In the genomic region with DNA sequence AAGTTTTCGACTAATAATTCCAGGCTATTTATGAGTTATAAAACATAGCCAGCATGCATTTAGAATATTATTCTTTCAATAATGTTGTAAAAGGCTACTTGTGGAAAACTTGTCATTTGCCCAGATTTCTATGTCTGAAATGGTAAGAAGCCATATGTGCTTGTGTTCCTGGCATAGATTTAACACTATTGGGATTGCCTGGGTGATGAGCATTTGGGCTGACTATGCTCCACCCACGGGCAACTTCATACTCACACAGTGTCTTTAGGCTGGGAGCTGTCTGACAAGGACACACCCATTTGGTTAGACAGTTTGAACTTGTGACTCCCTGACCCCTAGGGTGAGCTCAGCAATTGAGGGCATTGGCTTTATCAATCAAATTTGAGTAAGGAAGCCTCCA, we compare ENCODE assay signal across 33 mouse cellular contexts. TPM values are rescaled to one million over a fixed set of nuclear protein-coding genes. Genes with fewer than 3 reads are reported as not detected.
DNase-seq lines count a peak whose midpoint lies in the region; ATAC-seq and TF ChIP-seq lines count a peak whose summit lies in the region.
"Had no signal": no experiment of that assay in that cellular context is flagged by ENCODE, and none has a peak within 500 bp of the region (broad histone marks: within the 10 kb centered on the region; RNA-seq: fewer than 3 reads in every experiment).

No protein-coding gene starts in this region.

- no peaks in the 10 kb centered on the region for H3K27me3 ChIP-seq in intestine, embryonic 14.5 days (replicated peaks; ENCODE audit: control insufficient read depth, insufficient read depth, low read length)
- H3K27me3 ChIP-seq in intestine, postnatal 0 days (replicated peaks; ENCODE audit: control insufficient read depth, insufficient read depth, low read length) = no peaks in the 10 kb centered on the region
- no peaks in the 10 kb centered on the region for H3K27me3 ChIP-seq in lung, embryonic 15.5 days
- H3K27me3 ChIP-seq: forebrain, embryonic 15.5 days; intestine, embryonic 15.5 days; liver, embryonic 15.5 days; neural tube, embryonic 12.5 days; Patski had no signal

- no peaks in the 10 kb centered on the region for H3K9me3 ChIP-seq in intestine, embryonic 14.5 days (ENCODE audit: control insufficient read depth, low read length)
- H3K9me3 ChIP-seq in intestine, postnatal 0 days (ENCODE audit: control insufficient read depth) = no peaks in the 10 kb centered on the region
- H3K9me3 ChIP-seq in lung, embryonic 15.5 days = no peaks in the 10 kb centered on the region
- H3K9me3 ChIP-seq: embryonic facial prominence, embryonic 13.5 days; forebrain, embryonic 10.5 days; forebrain, embryonic 15.5 days; intestine, embryonic 15.5 days; limb, embryonic 12.5 days; liver, embryonic 15.5 days; neural tube, embryonic 12.5 days had no signal

- DNase-seq in intestine, embryonic 14.5 days (ENCODE audit: low spot score) = no peak
- no peak for DNase-seq in lung, adult 2 months
- peak; percentile 59 for DNase-seq in brain, adult 2 months (ENCODE audit: low read depth, low spot score)
- no peak for DNase-seq in adrenal gland, postnatal 4 days (ENCODE audit: low spot score in 2 of 2)
- DNase-seq in heart, postnatal 36 days = no peak
- DNase-seq: adrenal gland, postnatal 10 days; cerebellum, adult 11-12 months; cerebellum, postnatal 10 days; gastrocnemius, postnatal 14 days; heart, postnatal 14 days; kidney, adult 9 months; spleen, adult 18-20 months; thymus, postnatal 14 days had no signal

- H3K36me3 ChIP-seq in intestine, embryonic 14.5 days (ENCODE audit: control insufficient read depth, insufficient read depth, low read length) = no peaks in the 10 kb centered on the region; the same call in 1 of the 2 replicates
- H3K36me3 ChIP-seq in intestine, postnatal 0 days (ENCODE audit: control insufficient read depth, insufficient read depth) = no peaks in the 10 kb centered on the region
- no peaks in the 10 kb centered on the region for H3K36me3 ChIP-seq in lung, embryonic 15.5 days
- H3K36me3 ChIP-seq in macrophage (ENCODE audit: inconsistent target) = no peaks in the 10 kb centered on the region
- H3K36me3 ChIP-seq: embryonic facial prominence, embryonic 13.5 days; forebrain, embryonic 10.5 days; forebrain, embryonic 15.5 days; intestine, embryonic 15.5 days; limb, embryonic 12.5 days; liver, embryonic 15.5 days; neural tube, embryonic 12.5 days had no signal

- no peak overlapping the region for H3K4me2 ChIP-seq in intestine, embryonic 14.5 days (ENCODE audit: low read length)
- H3K4me2 ChIP-seq in intestine, postnatal 0 days (replicated peaks; ENCODE audit: low read depth) = no peak overlapping the region
- H3K4me2 ChIP-seq in lung, embryonic 15.5 days = no peak overlapping the region
- H3K4me2 ChIP-seq: embryonic facial prominence, embryonic 13.5 days; forebrain, embryonic 15.5 days; intestine, embryonic 15.5 days; limb, embryonic 12.5 days; liver, embryonic 15.5 days; midbrain, embryonic 11.5 days; neural tube, embryonic 12.5 days had no signal

- no peak for ATAC-seq in intestine, embryonic 14.5 days (replicated peaks; ENCODE audit: low FRiP score, low TSS enrichment, low read depth)
- ATAC-seq in intestine, postnatal 0 days = no peak
- no peak for ATAC-seq in lung, embryonic 15.5 days (ENCODE audit: borderline replicate concordance, extremely low read depth, low FRiP score, low TSS enrichment)
- ATAC-seq: forebrain, embryonic 15.5 days; hindbrain, embryonic 16.5 days; intestine, embryonic 15.5 days; midbrain, embryonic 16.5 days; Patski had no signal

- 0 out of 2 replicates have a peak overlapping the region, but pooled peaks have one; percentile 34 for H3K27ac ChIP-seq in intestine, embryonic 14.5 days (ENCODE audit: low read depth)
- no peak overlapping the region for H3K27ac ChIP-seq in intestine, postnatal 0 days (ENCODE audit: low read depth, low read length)
- peak overlapping the region; percentile 29; the same call in 1 of the 2 replicates for H3K27ac ChIP-seq in lung, embryonic 15.5 days
- H3K27ac ChIP-seq in macrophage = 0 out of 2 replicates have a peak overlapping the region, but pooled peaks have one; percentile 19
- H3K27ac ChIP-seq: embryonic facial prominence, embryonic 13.5 days; forebrain, embryonic 10.5 days; forebrain, embryonic 15.5 days; intestine, embryonic 15.5 days; left cerebral cortex, adult 2 months; limb, embryonic 12.5 days; liver, embryonic 15.5 days; neural tube, embryonic 12.5 days had no signal

- no peak for TF ChIP-seq POLR2A in lung, adult 2 months (IDR thresholded peaks at IDR 0.05; ENCODE audit: borderline replicate concordance, extremely low read depth, low read depth, low read length)

- H3K9ac ChIP-seq in intestine, embryonic 14.5 days (ENCODE audit: low read length) = no peak overlapping the region
- H3K9ac ChIP-seq in intestine, postnatal 0 days (ENCODE audit: low read depth, low read length) = no peak overlapping the region
- H3K9ac ChIP-seq in lung, embryonic 15.5 days = no peak overlapping the region
- H3K9ac ChIP-seq: embryonic facial prominence, embryonic 13.5 days; forebrain, embryonic 15.5 days; intestine, embryonic 15.5 days; limb, embryonic 12.5 days; liver, embryonic 15.5 days; neural tube, embryonic 12.5 days had no signal

- H3K4me3 ChIP-seq in intestine, embryonic 14.5 days (ENCODE audit: low read depth, low read length) = no peak overlapping the region
- no peak overlapping the region for H3K4me3 ChIP-seq in intestine, postnatal 0 days (ENCODE audit: low read depth, low read length)
- H3K4me3 ChIP-seq in lung, embryonic 15.5 days = no peak overlapping the region
- H3K4me3 ChIP-seq in lung, adult 2 months (replicated peaks; ENCODE audit: extremely low read depth, low read depth, low read length) = no peak overlapping the region
- no peak overlapping the region for H3K4me3 ChIP-seq in macrophage (ENCODE audit: inconsistent target)
- H3K4me3 ChIP-seq: embryonic facial prominence, embryonic 13.5 days; forebrain, embryonic 10.5 days; forebrain, embryonic 15.5 days; intestine, embryonic 15.5 days; left cerebral cortex, adult 2 months; limb, embryonic 12.5 days; liver, embryonic 15.5 days; neural tube, embryonic 12.5 days had no signal

- WGBS in intestine, embryonic 14.5 days = 81% methylated on average over 2 of the region's 2 CpGs
- WGBS in intestine, postnatal 0 days = 78% methylated on average over 2 of the region's 2 CpGs
- WGBS in lung, embryonic 15.5 days = 47% methylated on average over 2 of the region's 2 CpGs
- WGBS in lung, adult 2 months = 78% methylated on average over 2 of the region's 2 CpGs
- WGBS in macrophage (ENCODE audit: missing documents) = 83% methylated on average over 2 of the region's 2 CpGs

- H3K79me2 ChIP-seq in macrophage (ENCODE audit: inconsistent target) = no peaks in the 10 kb centered on the region

- H3K4me1 ChIP-seq in intestine, embryonic 14.5 days (replicated peaks; ENCODE audit: control insufficient read depth, insufficient read depth, low read length) = peaks cover 15% of the 10 kb centered on the region
- H3K4me1 ChIP-seq in intestine, postnatal 0 days (replicated peaks; ENCODE audit: control insufficient read depth, insufficient read depth, low read length) = no peaks in the 10 kb centered on the region
- peaks cover 31% of the 10 kb centered on the region for H3K4me1 ChIP-seq in lung, embryonic 15.5 days
- H3K4me1 ChIP-seq in lung, adult 2 months (ENCODE audit: control insufficient read depth, insufficient read depth, low read length) = peaks cover 4% of the 10 kb centered on the region
- H3K4me1 ChIP-seq: forebrain, embryonic 10.5 days; liver, embryonic 15.5 days; neural tube, embryonic 12.5 days had no signal

- no peak for TF ChIP-seq CTCF in intestine, postnatal 0 days (IDR thresholded peaks at IDR 0.05; ENCODE audit: low read depth)
- no peak for TF ChIP-seq CTCF in lung, adult 2 months (IDR thresholded peaks at IDR 0.05; ENCODE audit: insufficient read depth, low read length)

- intact Hi-C loops in heart, postnatal 36 days (cut with DNase I) = loop anchor here (5.0 kb wide), 1 partner anchor 82 kb away; no protein-coding TSS in a partner anchor

RNA-seq across cellular contexts. Expression of a gene that starts 30.5 kb away (rescaled TPM):
- polyA plus RNA-seq in intestine, embryonic 14.5 days (2014; fragmentation: Nextera tagmentation; extraction: Ambion mirVana) = 8.7 and 8.9 TPM in 2 replicates
- polyA plus RNA-seq in intestine, postnatal 0 days (2015; fragmentation: Nextera tagmentation; extraction: Ambion mirVana) = 9.3 and 11.3 TPM in 2 replicates
- 3.0 and 3.3 TPM in 2 replicates for polyA plus RNA-seq in lung, embryonic 15.5 days (2015; fragmentation: Nextera tagmentation; extraction: Ambion mirVana)
- 1.0 and 2.0 TPM in 2 replicates for polyA plus RNA-seq in lung, adult 2 months (2012; rRNA removed)
- total RNA-seq in macrophage (2018; cell fraction: chromatin; rRNA removed) = not detected
- total RNA-seq in macrophage (2018; cell fraction: cytosol; rRNA removed) = not detected
- not detected for total RNA-seq in macrophage (2018; cell fraction: nucleus; rRNA removed)
- polyA plus RNA-seq in macrophage (2018) = not detected in 3 replicates
- under 1 TPM; 0.25 to 0.50 TPM for total RNA-seq in adrenal gland, postnatal 4 days (2021)
- under 1 TPM in 1 of 2 experiments, not detected in 1; 0.08 TPM for total RNA-seq in heart, postnatal 36 days (2021)
- total RNA-seq: common myeloid progenitor, adult 5-6 weeks; granulocyte monocyte progenitor cell, adult 5-6 weeks; megakaryocyte, adult 5-6 weeks; MEL had no signal
- polyA plus RNA-seq: liver, adult 2 months had no signal
